Mouse (Mus musculus): ENCODE measurements around the gene Hps5. TPM values are rescaled to one million over a fixed set of nuclear protein-coding genes. Genes with fewer than 3 reads are reported as not detected.
A peak's percentile ranks its signal among the peaks of the same experiment; 100 is the strongest.

Hps5 gene
- polyA plus RNA-seq, 1 experiment from 2014 or later, result 24.5 TPM

DNA sequence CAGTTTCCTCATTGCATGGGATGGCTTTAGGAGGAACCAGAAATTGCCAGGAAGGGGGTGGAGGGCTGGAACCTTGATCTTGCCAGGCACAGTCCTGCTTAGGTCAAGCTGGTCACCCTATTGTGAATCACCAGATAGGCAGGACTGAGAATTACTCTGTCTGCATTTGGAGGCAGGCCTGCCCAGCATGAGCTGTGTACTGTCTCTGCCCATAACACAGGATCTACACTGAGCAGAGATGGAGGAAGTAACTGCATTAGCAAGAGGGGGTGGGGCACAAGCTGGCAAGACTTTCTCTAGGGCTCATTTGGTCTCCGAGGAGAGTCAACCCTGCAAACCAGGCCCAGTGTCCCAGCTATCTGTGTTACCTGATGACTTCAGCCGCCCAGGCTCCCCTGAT is 60.9 kb downstream of the Hps5 start:
- ATAC-seq (ENCODE audit: insufficient read depth) (no peak), DNase-seq (no peak)
- no peak for TF ChIP-seq CTCF (IDR thresholded peaks at IDR 0.05; ENCODE audit: low read depth)
- Histone ChIP-seq H3K4me2 (no peak overlapping the region), H3K9me3 (ENCODE audit: low read depth, low read length) (no peaks in the 10 kb centered on the region), H3K27ac (ENCODE audit: low read depth) (no peak overlapping the region), H3K4me1 (ENCODE audit: insufficient read depth) (no peaks in the 10 kb centered on the region), H3K36me3 (ENCODE audit: insufficient read depth) (no peaks in the 10 kb centered on the region), H3K4me3 (ENCODE audit: low read depth, low read length) (no peak overlapping the region), H3K9ac (no peak overlapping the region), H3K27me3 (ENCODE audit: insufficient read depth, low read length) (no peaks in the 10 kb centered on the region)
- WGBS, result 69% methylated on average over 2 of the region's 2 CpGs

DNA sequence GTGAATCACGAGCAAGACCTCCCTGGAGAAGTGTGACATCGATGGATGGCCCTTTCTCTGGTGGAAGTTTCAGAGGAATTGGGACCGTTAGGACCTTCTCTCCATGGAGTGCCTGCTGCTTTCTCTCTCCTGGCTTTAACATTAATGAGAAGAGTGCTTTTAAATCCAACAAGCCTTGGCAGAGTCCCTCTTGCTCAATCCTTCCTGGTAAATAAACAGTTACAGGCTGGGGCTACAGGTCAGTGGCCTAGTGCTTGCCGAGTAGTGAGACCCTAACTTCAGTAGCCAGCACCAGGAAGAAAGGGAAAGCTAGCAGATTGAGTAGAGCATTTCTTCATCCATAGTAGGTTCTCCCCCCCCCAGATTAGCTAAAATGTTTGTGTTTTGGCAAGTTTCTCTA is 63.4 kb downstream of the Hps5 start, which contains the start of gene Saa4:
Saa4 (minus strand) TSS at position 146 of the 400 bp plus-strand sequence.
- no peak within 1 kb of the TSS for H3K4me2 ChIP-seq
- TF ChIP-seq CTCF (IDR thresholded peaks at IDR 0.05; ENCODE audit: low read depth), result no peak
- 59% methylated on average over 4 of the region's 4 CpGs for WGBS
- no peak within 1 kb of the TSS for H3K4me3 ChIP-seq (ENCODE audit: low read depth, low read length)
- no peak within 1 kb of the TSS for H3K27ac ChIP-seq (ENCODE audit: low read depth)
- ATAC-seq (ENCODE audit: insufficient read depth) (no peak), DNase-seq (no peak)
- H3K27me3 ChIP-seq (ENCODE audit: insufficient read depth, low read length), result no peaks in the 10 kb centered on the region
- H3K9me3 ChIP-seq (ENCODE audit: low read depth, low read length), result no peaks in the 10 kb centered on the region
- H3K9ac ChIP-seq, result no peak within 1 kb of the TSS
- H3K36me3 ChIP-seq (ENCODE audit: insufficient read depth), result no peaks in the 10 kb centered on the region
- H3K4me1 ChIP-seq (ENCODE audit: insufficient read depth), result no peaks in the 10 kb centered on the region

GRCm38 (mm10) chr7:46727584-46727983 is 68.3 kb downstream of the Hps5 start:
- Histone ChIP-seq H3K4me2 (no peak overlapping the region), H3K4me3 (ENCODE audit: low read depth, low read length) (no peak overlapping the region), H3K9ac (no peak overlapping the region), H3K27ac (ENCODE audit: low read depth) (no peak overlapping the region), H3K9me3 (ENCODE audit: low read depth, low read length) (no peaks in the 10 kb centered on the region), H3K27me3 (ENCODE audit: insufficient read depth, low read length) (no peaks in the 10 kb centered on the region), H3K4me1 (ENCODE audit: insufficient read depth) (no peaks in the 10 kb centered on the region), H3K36me3 (ENCODE audit: insufficient read depth) (no peaks in the 10 kb centered on the region)
- DNase-seq (no peak), ATAC-seq (ENCODE audit: insufficient read depth) (no peak)
- 81% methylated on average over 1 of the region's 1 CpGs for WGBS
- TF ChIP-seq CTCF (IDR thresholded peaks at IDR 0.05; ENCODE audit: low read depth), result no peak

DNA sequence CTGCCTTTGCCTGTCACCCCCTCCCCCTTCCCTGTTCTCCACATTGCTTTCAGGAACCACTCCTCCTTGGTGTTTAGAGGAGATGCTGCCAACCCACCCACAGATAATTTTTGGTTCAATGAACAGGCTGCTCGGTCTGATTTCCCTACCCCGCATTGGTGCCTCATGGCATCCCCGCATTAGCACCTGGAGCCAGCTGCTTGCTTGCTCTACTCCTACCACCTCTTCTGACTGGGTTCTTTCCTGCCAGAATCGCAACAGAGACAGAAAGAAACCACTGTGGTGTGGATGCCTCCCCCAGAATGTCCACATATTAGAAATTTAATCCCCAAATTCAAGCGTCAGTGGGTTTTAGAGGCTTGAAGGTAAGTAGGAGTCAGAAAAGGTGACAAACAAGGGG is 71.5 kb downstream of the Hps5 start:
- H3K36me3 ChIP-seq (ENCODE audit: insufficient read depth), result no peaks in the 10 kb centered on the region
- 78% methylated on average over 5 of the region's 5 CpGs for whole genome bisulfite sequencing
- no peaks in the 10 kb centered on the region for H3K9me3 ChIP-seq (ENCODE audit: low read depth, low read length)
- no peak for TF ChIP-seq CTCF (IDR thresholded peaks at IDR 0.05; ENCODE audit: low read depth)
- H3K4me1 ChIP-seq (ENCODE audit: insufficient read depth), result no peaks in the 10 kb centered on the region
- no peak overlapping the region for H3K27ac ChIP-seq (ENCODE audit: low read depth)
- no peak overlapping the region for H3K4me2 ChIP-seq
- no peaks in the 10 kb centered on the region for H3K27me3 ChIP-seq (ENCODE audit: insufficient read depth, low read length)
- no peak for ATAC-seq (ENCODE audit: insufficient read depth)
- no peak for DNase-seq
- H3K4me3 ChIP-seq (ENCODE audit: low read depth, low read length), result no peak overlapping the region
- H3K9ac ChIP-seq, result no peak overlapping the region

GRCm38 (mm10) chr7:46723849-46724248 is 72.0 kb downstream of the Hps5 start:
- H3K27ac ChIP-seq (ENCODE audit: low read depth), result no peak overlapping the region
- H3K9me3 ChIP-seq (ENCODE audit: low read depth, low read length), result no peaks in the 10 kb centered on the region
- no peak overlapping the region for H3K9ac ChIP-seq
- no peak overlapping the region for H3K4me3 ChIP-seq (ENCODE audit: low read depth, low read length)
- no peak for ATAC-seq (ENCODE audit: insufficient read depth)
- no peak overlapping the region for H3K4me2 ChIP-seq
- TF ChIP-seq CTCF (IDR thresholded peaks at IDR 0.05; ENCODE audit: low read depth), result no peak
- H3K27me3 ChIP-seq (ENCODE audit: insufficient read depth, low read length), result no peaks in the 10 kb centered on the region
- H3K36me3 ChIP-seq (ENCODE audit: insufficient read depth), result no peaks in the 10 kb centered on the region
- no peaks in the 10 kb centered on the region for H3K4me1 ChIP-seq (ENCODE audit: insufficient read depth)
- 77% methylated on average over 3 of the region's 3 CpGs for WGBS
- DNase-seq, result no peak

DNA sequence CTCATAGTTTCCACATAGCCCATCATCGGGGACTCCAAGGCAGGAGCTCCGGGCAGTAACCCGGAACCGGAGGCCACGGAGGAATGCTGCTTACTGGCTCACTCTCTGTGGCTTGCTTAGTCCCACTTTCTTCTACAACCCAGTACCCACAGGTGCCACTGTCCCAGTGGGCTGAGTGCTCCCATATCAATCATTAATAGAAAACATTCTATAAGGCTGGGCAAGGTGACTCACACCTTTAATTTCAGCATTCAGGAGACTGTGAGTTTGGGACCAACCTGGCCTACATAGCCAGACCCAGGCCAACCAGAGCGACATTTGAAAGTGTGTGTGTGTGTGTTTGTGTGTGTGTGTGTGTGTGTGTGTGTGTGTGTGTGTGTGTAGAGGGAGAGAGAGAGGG is 72.5 kb downstream of the Hps5 start:
- Histone ChIP-seq H3K27me3 (ENCODE audit: insufficient read depth, low read length) (no peaks in the 10 kb centered on the region), H3K4me2 (no peak overlapping the region), H3K4me3 (ENCODE audit: low read depth, low read length) (no peak overlapping the region), H3K36me3 (ENCODE audit: insufficient read depth) (no peaks in the 10 kb centered on the region), H3K4me1 (ENCODE audit: insufficient read depth) (no peaks in the 10 kb centered on the region), H3K9ac (no peak overlapping the region), H3K27ac (ENCODE audit: low read depth) (no peak overlapping the region), H3K9me3 (ENCODE audit: low read depth, low read length) (no peaks in the 10 kb centered on the region)
- DNase-seq (no peak), ATAC-seq (ENCODE audit: insufficient read depth) (no peak)
- no peak for TF ChIP-seq CTCF (IDR thresholded peaks at IDR 0.05; ENCODE audit: low read depth)
- WGBS, result 90% methylated on average over 6 of the region's 6 CpGs

- H3K36me3 ChIP-seq (ENCODE audit: insufficient read depth), result no peaks in the 10 kb centered on the region
- ATAC-seq (ENCODE audit: insufficient read depth), result no peak
- no peaks in the 10 kb centered on the region for H3K9me3 ChIP-seq (ENCODE audit: low read depth, low read length)
- no peak overlapping the region for H3K4me3 ChIP-seq (ENCODE audit: low read depth, low read length)
- no peaks in the 10 kb centered on the region for H3K27me3 ChIP-seq (ENCODE audit: insufficient read depth, low read length)
- TF ChIP-seq CTCF (IDR thresholded peaks at IDR 0.05; ENCODE audit: low read depth), result no peak
- no peak for DNase-seq
- H3K9ac ChIP-seq, result no peak overlapping the region
- no peak overlapping the region for H3K4me2 ChIP-seq
- no peak overlapping the region for H3K27ac ChIP-seq (ENCODE audit: low read depth)
- 64% methylated on average over 9 of the region's 9 CpGs for WGBS
- H3K4me1 ChIP-seq (ENCODE audit: insufficient read depth), result 0 out of 2 replicates have a peak, but pooled peaks cover 4% of the 10 kb centered on the region
Measured at GRCm38 (mm10) chr7:46720460-46720859, 75.4 kb downstream of the Hps5 start.

GRCm38 (mm10) chr7:46719526-46719925 is 76.3 kb downstream of the Hps5 start:
- Histone ChIP-seq H3K27me3 (ENCODE audit: insufficient read depth, low read length) (no peaks in the 10 kb centered on the region), H3K4me1 (ENCODE audit: insufficient read depth) (0 out of 2 replicates have a peak, but pooled peaks cover 4% of the 10 kb centered on the region), H3K4me2 (no peak overlapping the region), H3K4me3 (ENCODE audit: low read depth, low read length) (no peak overlapping the region), H3K9ac (no peak overlapping the region), H3K9me3 (ENCODE audit: low read depth, low read length) (no peaks in the 10 kb centered on the region), H3K36me3 (ENCODE audit: insufficient read depth) (no peaks in the 10 kb centered on the region), H3K27ac (ENCODE audit: low read depth) (no peak overlapping the region)
- DNase-seq (peak; percentile 45), ATAC-seq (ENCODE audit: insufficient read depth) (peak; percentile 31; the same call in 1 of the 2 replicates)
- no peak for TF ChIP-seq CTCF (IDR thresholded peaks at IDR 0.05; ENCODE audit: low read depth)
- WGBS, result 47% methylated on average over 7 of the region's 7 CpGs

Measured in lung, embryonic 14.5 days (tissue).